Mouse (Mus musculus) forebrain, embryonic 13.5 days (tissue): ENCODE measurements around the gene Tmem45a. TPM values are rescaled to one million over a fixed set of nuclear protein-coding genes. Genes with fewer than 3 reads are reported as not detected.
A peak's percentile ranks its signal among the peaks of the same experiment; 100 is the strongest.

Experiments used
- ATAC-seq: fragments of 200-750 bp; cut with Nextera tagmentation; 2 replicates; pipeline ENCODE4 v1.8.0; 2017
- H3K27ac ChIP-seq: fragments of 300-500 bp; sonication (generic); 2 replicates; pipeline ENCODE4 v1.5.1; 2015; ENCODE audit warnings: inconsistent platforms, mild to moderate bottlenecking, moderate library complexity
- H3K27me3 ChIP-seq: fragments of 300-500 bp; sonication (generic); 2 replicates; pipeline ENCODE4 v1.6.1; 2015; ENCODE audit warnings: mild to moderate bottlenecking, inconsistent platforms
- H3K36me3 ChIP-seq: fragments of 300-500 bp; sonication (generic); 2 replicates; pipeline ENCODE4 v1.6.1; 2015; ENCODE audit warnings: mild to moderate bottlenecking, inconsistent platforms; ENCODE audit not compliant: poor library complexity, severe bottlenecking
- H3K4me1 ChIP-seq: fragments of 300-500 bp; sonication (generic); 2 replicates; pipeline ENCODE4 v1.6.1; 2015; ENCODE audit warnings: inconsistent platforms
- H3K4me2 ChIP-seq: fragments of 300-500 bp; sonication (generic); 2 replicates; pipeline ENCODE4 v1.6.1; 2015; ENCODE audit warnings: inconsistent platforms, mild to moderate bottlenecking, moderate library complexity
- H3K4me3 ChIP-seq: fragments of 300-500 bp; sonication (generic); 2 replicates; pipeline ENCODE4 v1.5.1; 2015; ENCODE audit warnings: mild to moderate bottlenecking, inconsistent platforms
- H3K9ac ChIP-seq: fragments of 300-500 bp; sonication (generic); 2 replicates; pipeline ENCODE4 v1.6.1; 2015; ENCODE audit warnings: mild to moderate bottlenecking, inconsistent platforms
- H3K9me3 ChIP-seq: fragments of 300-500 bp; sonication (generic); replicated peaks from 2 replicates; pipeline ENCODE4 v1.6.1; 2016; ENCODE audit warnings: inconsistent platforms
- WGBS: fragments of 180-500 bp; shearing (Covaris S2); methylation state at CpG from one replicate; pipeline ENCODE4 v1.1.7; 2015; 5-methylcytosine and 5-hydroxymethylcytosine counted together
- polyA plus RNA-seq: library from polyadenylated mRNA; unstranded; fragments of >200 nt; fragmentation: Nextera tagmentation; extraction: Ambion mirVana; gene quantifications from 2 replicates; pipeline ENCODE4 v1.2.1, GENCODE M21; 2015

Tmem45a gene
- polyA plus RNA-seq, 1 experiment from 2014 or later: 2.7 TPM

DNA sequence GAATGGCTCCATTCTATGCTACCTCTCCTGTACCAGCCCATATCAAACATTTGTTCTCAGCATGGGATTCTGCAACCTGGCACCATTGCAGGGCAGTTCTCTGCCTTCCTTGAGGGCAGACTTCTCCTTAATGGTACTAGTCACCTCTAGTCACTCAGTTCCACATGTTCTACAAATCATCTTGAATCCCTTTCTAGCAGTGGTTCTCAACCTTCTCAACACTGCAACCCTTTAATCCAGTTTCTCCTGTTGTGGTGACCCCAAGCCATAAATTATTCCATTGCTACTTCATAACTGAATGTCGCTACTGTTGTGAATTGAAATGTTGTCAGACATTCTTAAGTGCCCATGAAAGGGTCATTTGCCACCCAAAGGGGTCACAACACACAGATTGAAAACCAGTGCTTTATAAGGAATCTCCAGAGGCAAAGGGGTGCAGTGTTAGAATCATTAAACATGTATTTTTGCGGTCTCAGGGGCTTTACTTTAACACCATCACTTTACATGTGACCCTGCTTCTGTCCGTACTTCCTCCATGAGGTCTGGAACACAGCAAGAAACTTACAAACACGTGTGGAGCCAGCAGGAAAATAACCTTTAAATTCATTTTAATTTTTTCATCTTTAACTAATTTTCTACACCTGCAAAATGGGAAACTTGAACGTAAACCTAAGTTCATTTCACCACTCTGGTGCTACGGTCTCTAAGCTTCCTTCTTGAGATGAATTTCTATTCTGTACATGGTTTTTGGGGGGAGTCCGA lies 91.4 kb downstream of the Tmem45a start:
- WGBS: 83% methylated on average over 7 of the region's 7 CpGs
- Histone ChIP-seq H3K9me3 (no peaks in the 10 kb centered on the region), H3K4me2 (no peak overlapping the region), H3K9ac (no peak overlapping the region), H3K27me3 (no peaks in the 10 kb centered on the region), H3K27ac (no peak overlapping the region), H3K4me1 (no peaks in the 10 kb centered on the region), H3K36me3 (no peaks in the 10 kb centered on the region), H3K4me3 (no peak overlapping the region)
- ATAC-seq: no peak

DNA sequence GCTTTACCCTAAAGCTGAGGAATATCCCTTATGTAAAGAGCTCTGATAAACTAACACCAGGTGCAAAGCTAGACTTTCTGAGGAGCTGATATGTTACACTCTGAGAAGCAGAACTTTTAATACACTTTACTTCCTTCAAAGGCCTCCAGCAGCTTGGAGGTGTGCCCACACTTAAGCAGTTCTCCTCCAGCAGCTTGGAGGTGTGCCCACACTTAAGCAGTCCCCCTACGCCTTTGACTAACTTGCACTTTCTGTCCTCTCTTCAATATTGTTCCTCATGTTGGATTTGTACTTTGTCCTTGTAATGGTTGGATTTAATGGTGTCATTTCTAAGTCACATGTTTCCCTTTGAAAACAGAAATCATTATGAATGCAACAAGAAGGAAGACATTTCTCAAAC lies 92.2 kb downstream of the Tmem45a start:
- Histone ChIP-seq H3K36me3 (no peaks in the 10 kb centered on the region), H3K4me1 (no peaks in the 10 kb centered on the region), H3K4me3 (no peak overlapping the region), H3K27me3 (no peaks in the 10 kb centered on the region), H3K9me3 (no peaks in the 10 kb centered on the region), H3K27ac (no peak overlapping the region), H3K9ac (no peak overlapping the region), H3K4me2 (no peak overlapping the region)
- no peak for ATAC-seq
- 79% methylated on average over 1 of the region's 1 CpGs for WGBS

DNA sequence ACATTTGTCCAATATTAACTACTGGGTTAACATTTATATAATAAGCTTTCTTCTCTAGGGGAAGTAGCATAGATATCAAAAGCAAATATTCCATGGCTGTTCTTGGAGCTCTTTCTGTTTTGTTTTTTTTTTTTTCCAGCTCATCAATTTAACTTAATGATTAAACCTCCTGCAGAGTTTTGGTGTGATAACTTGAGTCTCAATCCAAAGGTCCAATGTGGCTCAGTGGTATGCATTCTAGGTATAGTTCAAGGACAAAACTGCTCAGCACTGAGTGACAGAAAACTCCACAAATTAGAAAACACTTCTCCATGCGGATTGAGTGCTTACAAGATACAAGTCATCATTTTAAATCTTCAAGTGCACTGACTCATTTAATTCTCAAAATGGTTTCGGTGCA lies 100.0 kb downstream of the Tmem45a start:
- H3K4me1 ChIP-seq: no peaks in the 10 kb centered on the region
- H3K4me3 ChIP-seq: no peak overlapping the region
- no peaks in the 10 kb centered on the region for H3K9me3 ChIP-seq
- no peak for ATAC-seq
- 89% methylated on average over 2 of the region's 2 CpGs for WGBS
- H3K4me2 ChIP-seq: no peak overlapping the region
- no peaks in the 10 kb centered on the region for H3K36me3 ChIP-seq
- H3K27me3 ChIP-seq: no peaks in the 10 kb centered on the region
- H3K9ac ChIP-seq: no peak overlapping the region
- no peak overlapping the region for H3K27ac ChIP-seq

DNA sequence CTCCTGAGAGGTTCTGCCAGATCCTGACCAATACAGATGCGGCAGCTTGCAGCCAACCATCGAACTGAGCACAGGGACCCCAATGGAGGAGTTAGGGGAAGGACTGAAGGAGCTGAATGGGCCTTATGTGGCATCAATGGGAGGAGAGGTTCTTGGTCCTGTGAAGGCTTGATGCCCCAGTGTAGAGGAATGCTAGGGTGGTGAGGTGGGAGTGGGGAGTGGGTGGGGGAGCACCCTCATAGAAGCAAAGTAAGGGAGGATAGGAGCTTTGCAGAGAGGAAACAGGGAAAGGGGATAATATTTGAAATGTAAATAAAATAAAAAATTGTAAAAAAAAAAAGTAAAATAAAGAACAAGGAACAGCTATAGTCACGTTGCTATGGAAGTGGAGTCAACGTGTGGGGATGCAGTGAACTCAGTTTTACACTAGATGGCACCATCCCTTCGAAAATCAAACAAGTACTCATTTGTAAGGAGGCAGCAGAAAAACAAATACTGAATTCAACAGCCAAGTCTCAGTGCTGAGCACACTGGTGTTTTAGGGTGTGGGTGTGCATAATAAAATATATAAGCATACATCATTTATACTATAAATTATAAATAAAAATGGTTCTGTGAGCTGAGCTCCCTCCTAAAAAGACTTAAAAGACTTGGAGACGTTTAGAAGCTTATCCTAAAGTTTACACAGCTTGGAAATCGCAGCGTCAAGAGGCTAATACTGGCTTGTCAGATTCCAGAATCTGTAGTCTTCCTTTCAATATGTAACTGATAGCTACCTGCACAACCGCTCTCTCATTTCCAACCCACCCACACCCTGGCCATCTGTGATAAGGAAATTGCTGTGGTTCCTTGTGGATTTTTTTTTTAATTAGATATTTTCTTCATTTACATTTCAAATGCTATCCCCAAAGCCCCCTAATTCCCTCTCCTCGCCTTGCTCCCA lies 114.5 kb downstream of the Tmem45a start:
- Histone ChIP-seq H3K27me3 (no peaks in the 10 kb centered on the region), H3K4me3 (no peak overlapping the region), H3K9me3 (no peaks in the 10 kb centered on the region), H3K36me3 (no peaks in the 10 kb centered on the region), H3K4me2 (no peak overlapping the region), H3K27ac (no peak overlapping the region), H3K9ac (no peak overlapping the region), H3K4me1 (no peaks in the 10 kb centered on the region)
- peak; percentile 91 for ATAC-seq
- 50% methylated on average over 10 of the region's 10 CpGs for WGBS

Other genes with a start within 250 kb of the Tmem45a start
- 145 and 151 TPM in 2 replicates for gene Tfg, start 168.7 kb downstream of the Tmem45a start, polyA plus RNA-seq
- not detected in 2 replicates for gene Adgrg7, start 90.3 kb downstream of the Tmem45a start, polyA plus RNA-seq
- 0.28 TPM in 1 of 2 replicates, not detected in the other for gene Lnp1, start 41.9 kb upstream of the Tmem45a start, polyA plus RNA-seq
- not detected in 2 replicates for gene Tmem45a2, start 185.2 kb upstream of the Tmem45a start, polyA plus RNA-seq
- gene Tomm70a, start 235.5 kb upstream of the Tmem45a start, polyA plus RNA-seq: 43.2 and 47.2 TPM in 2 replicates